Mouse (Mus musculus) kidney, embryonic 16.5 days (tissue): ENCODE measurements around the gene 2010109A12Rik. TPM values are rescaled to one million over a fixed set of nuclear protein-coding genes. Genes with fewer than 3 reads are reported as not detected.
A peak's percentile ranks its signal among the peaks of the same experiment; 100 is the strongest.

ENCODE experiments used
- ATAC-seq: fragments of 200-750 bp; cut with Nextera tagmentation; 2 replicates; pipeline ENCODE4 v1.8.0; 2017; ENCODE audit warnings: moderate TSS enrichment; ENCODE audit not compliant: low FRiP score, low TSS enrichment
- H3K27ac ChIP-seq: fragments of 300-500 bp; sonication (generic); 2 replicates; pipeline ENCODE4 v1.5.1; 2014; ENCODE audit warnings: low read length
- H3K27me3 ChIP-seq: fragments of 300-500 bp; sonication (generic); 2 replicates; pipeline ENCODE4 v1.6.1; 2014; ENCODE audit warnings: low read length, control low read depth, mixed read lengths; ENCODE audit not compliant: insufficient read depth
- H3K36me3 ChIP-seq: fragments of 300-500 bp; sonication (generic); 2 replicates; pipeline ENCODE4 v1.6.1; 2014; ENCODE audit warnings: low read length, control low read depth, mixed read lengths; ENCODE audit not compliant: insufficient read depth
- H3K4me1 ChIP-seq: fragments of 300-500 bp; sonication (generic); 2 replicates; pipeline ENCODE4 v1.6.1; 2014; ENCODE audit warnings: low read length, control low read depth, mixed read lengths; ENCODE audit not compliant: insufficient read depth
- H3K4me2 ChIP-seq: fragments of 300-500 bp; sonication (generic); replicated peaks from 2 replicates; pipeline ENCODE4 v1.6.1; 2014; ENCODE audit warnings: low read depth, low read length
- H3K4me3 ChIP-seq: fragments of 300-500 bp; sonication (generic); 2 replicates; pipeline ENCODE4 v1.5.1; 2014; ENCODE audit warnings: mild to moderate bottlenecking, low read length
- H3K9ac ChIP-seq: fragments of 300-500 bp; sonication (generic); replicated peaks from 2 replicates; pipeline ENCODE4 v1.6.1; 2014; ENCODE audit warnings: low read length
- H3K9me3 ChIP-seq: fragments of 300-500 bp; sonication (generic); 2 replicates; pipeline ENCODE4 v1.6.1; 2016; ENCODE audit warnings: low read length, control low read depth
- WGBS: fragments of 180-500 bp; shearing (Covaris S2); extraction: QIAGEN DNeasy Blood & Tissue Kit; methylation state at CpG from one replicate; pipeline ENCODE4 v1.1.7; 2014; 5-methylcytosine and 5-hydroxymethylcytosine counted together
- polyA plus RNA-seq: library from polyadenylated mRNA; unstranded; fragments of >200 nt; fragmentation: Nextera tagmentation; extraction: Ambion mirVana; gene quantifications from 2 replicates; pipeline ENCODE4 v1.2.1, GENCODE M21; 2015

Gene 2010109A12Rik
- polyA plus RNA-seq, 1 experiment from 2014 or later, result 0.95 TPM

DNA sequence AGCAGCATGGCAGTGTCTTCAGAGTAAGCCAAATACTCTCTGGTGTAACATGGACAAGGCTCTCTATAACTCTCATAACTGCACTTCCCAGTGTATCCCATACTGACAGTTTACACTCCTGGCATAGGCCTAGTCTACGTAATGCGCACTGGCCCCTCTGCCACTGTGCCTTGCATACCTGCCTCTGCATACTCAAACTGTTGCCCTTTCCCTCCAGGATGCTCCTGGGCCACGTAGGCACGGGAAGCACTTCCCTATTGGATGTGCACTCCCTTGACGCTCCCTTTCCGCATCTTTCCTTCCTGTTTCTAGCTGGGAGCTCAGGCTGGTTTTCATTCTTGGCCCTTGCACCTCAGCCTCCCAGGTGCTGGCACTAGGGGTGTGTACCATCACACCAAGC, 21.8 kb upstream of the 2010109A12Rik start:
- 92% methylated on average over 6 of the region's 6 CpGs for WGBS
- peaks cover 45% of the 10 kb centered on the region for H3K36me3 ChIP-seq

DNA sequence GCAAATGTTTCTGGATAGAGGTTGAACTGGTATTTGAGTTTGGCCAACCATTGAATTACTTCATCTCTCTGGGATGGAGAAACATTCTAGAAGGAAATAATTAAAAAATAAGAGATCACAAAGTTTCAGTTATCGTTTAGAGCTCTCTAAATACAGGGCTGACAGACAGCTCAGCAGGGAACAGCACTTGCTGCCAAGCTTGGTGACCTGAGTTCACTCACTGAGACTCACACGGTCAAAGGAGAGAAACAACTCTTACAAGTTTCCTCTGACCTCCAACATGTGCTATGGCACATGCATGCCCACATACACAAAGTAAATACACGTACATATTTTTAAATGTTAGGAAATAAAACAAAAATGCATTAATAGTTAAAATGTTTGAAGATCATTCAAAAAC, 16.7 kb upstream of the 2010109A12Rik start:
- no peak overlapping the region for H3K4me2 ChIP-seq
- H3K9me3 ChIP-seq, result no peaks in the 10 kb centered on the region
- no peak overlapping the region for H3K4me3 ChIP-seq
- H3K4me1 ChIP-seq, result no peaks in the 10 kb centered on the region
- no peak for ATAC-seq
- no peak overlapping the region for H3K9ac ChIP-seq
- WGBS, result 74% methylated on average over 3 of the region's 3 CpGs
- H3K27me3 ChIP-seq, result no peaks in the 10 kb centered on the region
- H3K36me3 ChIP-seq, result peaks cover 35% of the 10 kb centered on the region
- H3K27ac ChIP-seq, result no peak overlapping the region

More for the DNA sequence above, 21.8 kb upstream of the 2010109A12Rik start:
- Histone ChIP-seq H3K4me3 (no peak overlapping the region), H3K4me1 (no peaks in the 10 kb centered on the region), H3K4me2 (no peak overlapping the region), H3K27me3 (no peaks in the 10 kb centered on the region), H3K9ac (no peak overlapping the region), H3K27ac (no peak overlapping the region), H3K9me3 (no peaks in the 10 kb centered on the region)
- ATAC-seq, result no peak

DNA sequence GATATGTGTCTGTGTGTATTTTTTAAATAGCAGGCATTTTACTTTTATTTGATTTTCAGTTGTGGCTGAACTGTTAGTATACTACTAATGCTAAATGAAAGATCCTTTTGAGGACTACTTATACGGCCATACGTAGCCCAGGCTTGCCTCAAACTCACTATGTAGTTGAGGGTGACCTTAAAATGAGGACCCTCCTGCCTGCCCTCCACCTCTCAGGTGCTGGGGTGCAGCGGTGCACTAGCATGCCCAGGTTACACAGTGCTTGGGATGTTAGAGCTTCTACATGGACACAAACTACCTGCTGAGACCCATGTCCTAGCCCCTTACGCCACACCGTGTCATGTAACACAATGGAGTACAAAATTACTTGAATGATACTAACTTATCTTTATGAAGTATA, 15.9 kb upstream of the 2010109A12Rik start:
- no peak for ATAC-seq
- WGBS, result 93% methylated on average over 5 of the region's 5 CpGs
- Histone ChIP-seq H3K27me3 (no peaks in the 10 kb centered on the region), H3K9ac (no peak overlapping the region), H3K4me1 (no peaks in the 10 kb centered on the region), H3K4me2 (no peak overlapping the region), H3K9me3 (no peaks in the 10 kb centered on the region), H3K36me3 (peaks cover 30% of the 10 kb centered on the region), H3K27ac (no peak overlapping the region), H3K4me3 (no peak overlapping the region)

DNA sequence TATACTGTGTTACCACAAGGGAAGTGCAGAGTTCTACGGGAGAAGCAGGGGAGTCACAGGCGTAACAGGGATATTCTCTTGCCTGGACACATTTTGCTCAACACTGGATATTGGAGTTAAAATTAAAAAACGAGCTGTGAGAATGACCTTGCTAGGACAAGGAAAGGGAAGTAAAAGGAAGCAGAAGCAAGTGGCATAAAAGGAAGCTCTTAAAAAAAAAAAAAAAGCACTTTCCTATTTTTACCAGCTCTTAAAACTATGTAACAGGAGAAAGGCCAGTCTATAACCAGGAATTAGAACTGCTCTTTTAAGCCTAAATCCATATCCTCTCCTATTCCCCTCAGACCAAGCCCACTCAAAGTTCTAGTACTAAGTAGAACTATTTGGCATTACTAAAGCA, 8.1 kb upstream of the 2010109A12Rik start:
- no peak overlapping the region for H3K9ac ChIP-seq
- no peak overlapping the region for H3K4me3 ChIP-seq
- H3K36me3 ChIP-seq, result peaks cover 18% of the 10 kb centered on the region
- no peak overlapping the region for H3K4me2 ChIP-seq
- H3K4me1 ChIP-seq, result 0 out of 2 replicates have a peak, but pooled peaks cover 5% of the 10 kb centered on the region
- WGBS, result 85% methylated on average over 3 of the region's 3 CpGs
- no peaks in the 10 kb centered on the region for H3K27me3 ChIP-seq
- H3K27ac ChIP-seq, result no peak overlapping the region
- H3K9me3 ChIP-seq, result no peaks in the 10 kb centered on the region
- ATAC-seq, result no peak

DNA sequence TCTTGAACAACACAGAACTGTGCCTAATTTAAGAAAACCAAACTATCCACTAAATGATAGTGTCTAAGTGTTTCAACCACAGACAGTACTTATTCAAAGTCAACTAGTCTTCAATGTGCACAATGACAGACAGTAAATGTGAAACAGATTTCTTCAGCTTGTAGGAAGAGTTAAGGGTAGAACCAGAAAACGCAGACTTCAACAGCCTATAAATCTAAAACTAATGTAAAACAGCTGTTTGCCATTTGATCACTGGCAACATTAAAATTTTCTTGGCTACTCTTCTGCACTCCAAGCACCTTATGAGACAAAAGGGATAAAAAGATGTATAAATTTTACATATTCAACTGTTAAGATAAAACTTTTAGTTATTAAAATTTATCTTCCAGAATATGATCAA, 5.1 kb upstream of the 2010109A12Rik start:
- 48% methylated on average over 1 of the region's 1 CpGs for WGBS
- Histone ChIP-seq H3K4me2 (no peak overlapping the region), H3K27ac (no peak overlapping the region), H3K4me1 (peaks cover 11% of the 10 kb centered on the region), H3K27me3 (no peaks in the 10 kb centered on the region), H3K9me3 (no peaks in the 10 kb centered on the region), H3K9ac (no peak overlapping the region), H3K36me3 (peaks cover 18% of the 10 kb centered on the region), H3K4me3 (no peak overlapping the region)
- ATAC-seq, result no peak

DNA sequence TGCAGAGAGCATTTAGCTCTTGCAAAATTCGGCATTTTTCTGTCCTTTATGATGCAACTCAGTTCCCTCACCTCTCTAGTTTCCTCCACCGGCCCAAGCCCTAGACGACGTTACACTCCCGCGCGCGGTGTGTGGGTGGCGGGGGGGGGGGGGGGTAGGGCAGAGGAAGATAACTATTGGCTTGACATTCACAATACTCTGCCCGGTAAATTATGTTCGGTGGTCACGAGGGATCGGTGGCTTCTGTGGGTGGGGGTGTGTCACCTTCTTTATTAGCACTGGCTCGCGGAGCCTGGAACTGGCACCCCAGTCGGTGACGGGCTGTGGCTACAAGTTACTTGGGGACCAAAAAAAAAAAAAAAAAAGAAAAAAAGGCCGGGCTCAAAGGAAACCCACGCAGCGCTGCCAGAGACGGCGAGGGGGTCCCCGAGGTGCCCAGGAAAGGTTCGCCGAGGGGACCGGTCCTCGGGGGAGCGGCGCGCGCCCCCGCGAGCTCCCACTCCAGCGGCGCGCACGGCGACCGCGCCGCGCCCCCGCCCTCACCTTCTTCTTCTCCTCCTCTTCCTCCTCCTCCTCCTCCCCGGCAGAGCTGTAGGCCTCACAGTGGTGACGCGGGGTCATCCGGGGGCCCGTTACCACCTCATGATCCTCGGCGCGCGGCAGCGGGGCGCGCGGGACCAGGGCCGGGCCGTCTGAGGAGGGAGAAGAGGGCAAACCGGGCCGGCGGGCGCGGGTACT, 778 bp upstream of the 2010109A12Rik start:
- Histone ChIP-seq H3K36me3 (peaks cover 3% of the 10 kb centered on the region), H3K9ac (peak overlapping the region; percentile 95), H3K4me2 (peak overlapping the region; percentile 66), H3K4me1 (peaks cover 13% of the 10 kb centered on the region), H3K27me3 (no peaks in the 10 kb centered on the region), H3K9me3 (no peaks in the 10 kb centered on the region), H3K4me3 (peak overlapping the region; percentile 91), H3K27ac (peak overlapping the region; percentile 95)
- 1% methylated on average over 40 of the region's 63 CpGs for WGBS
- peak; percentile 69 for ATAC-seq

DNA sequence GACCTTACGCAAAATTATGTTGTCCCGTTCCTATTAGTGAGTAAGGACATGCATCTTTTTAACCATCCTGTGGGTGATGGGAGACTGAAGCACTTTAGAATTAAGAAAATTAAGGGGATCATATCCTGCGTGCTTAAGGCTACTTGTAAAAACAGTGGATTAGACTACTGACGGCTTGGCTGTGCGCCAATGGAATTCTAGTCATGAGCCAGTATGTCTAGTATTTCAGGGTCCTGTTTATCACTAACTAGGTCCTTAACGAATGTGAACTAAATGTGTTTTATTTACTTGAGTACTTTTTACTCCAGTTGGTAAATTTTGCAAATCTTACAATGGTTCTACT, 659 bp downstream of the 2010109A12Rik start:
- 2% methylated on average over 6 of the region's 6 CpGs for WGBS
- Histone ChIP-seq H3K9me3 (no peaks in the 10 kb centered on the region), H3K36me3 (no peaks in the 10 kb centered on the region), H3K9ac (peak overlapping the region; percentile 95), H3K4me3 (peak overlapping the region; percentile 91), H3K4me1 (peaks cover 13% of the 10 kb centered on the region), H3K27me3 (no peaks in the 10 kb centered on the region), H3K27ac (peak overlapping the region; percentile 95), H3K4me2 (peak overlapping the region; percentile 54)
- peak; percentile 60 for ATAC-seq

DNA sequence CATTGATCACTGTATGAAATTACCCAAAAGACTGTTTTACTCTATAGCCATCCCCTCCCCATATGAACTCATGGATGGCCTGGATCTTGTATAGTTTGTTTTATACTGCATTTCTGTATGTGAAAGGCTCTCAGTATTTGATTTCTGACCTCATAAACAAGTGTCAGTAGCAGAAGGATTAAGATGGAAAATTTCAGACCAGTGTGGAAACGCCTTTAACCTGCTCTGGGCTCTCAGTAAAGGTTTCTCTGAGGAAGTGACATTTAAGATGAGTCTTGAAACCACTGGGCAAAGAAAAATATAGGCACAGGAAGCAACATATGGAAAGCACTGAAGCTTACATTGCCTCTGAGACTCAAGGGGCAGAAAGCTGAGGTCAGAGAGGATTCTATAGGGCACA, 1.2 kb downstream of the 2010109A12Rik start:
- Histone ChIP-seq H3K27me3 (no peaks in the 10 kb centered on the region), H3K4me3 (peak overlapping the region; percentile 91; the same call in 1 of the 2 replicates), H3K27ac (peak overlapping the region; percentile 95), H3K9me3 (no peaks in the 10 kb centered on the region), H3K36me3 (no peaks in the 10 kb centered on the region), H3K9ac (peak overlapping the region; percentile 49; the same call in 1 of the 2 replicates), H3K4me1 (peaks cover 13% of the 10 kb centered on the region), H3K4me2 (peak overlapping the region; percentile 54)
- WGBS, result 35% methylated on average over 1 of the region's 1 CpGs
- ATAC-seq, result no peak

DNA sequence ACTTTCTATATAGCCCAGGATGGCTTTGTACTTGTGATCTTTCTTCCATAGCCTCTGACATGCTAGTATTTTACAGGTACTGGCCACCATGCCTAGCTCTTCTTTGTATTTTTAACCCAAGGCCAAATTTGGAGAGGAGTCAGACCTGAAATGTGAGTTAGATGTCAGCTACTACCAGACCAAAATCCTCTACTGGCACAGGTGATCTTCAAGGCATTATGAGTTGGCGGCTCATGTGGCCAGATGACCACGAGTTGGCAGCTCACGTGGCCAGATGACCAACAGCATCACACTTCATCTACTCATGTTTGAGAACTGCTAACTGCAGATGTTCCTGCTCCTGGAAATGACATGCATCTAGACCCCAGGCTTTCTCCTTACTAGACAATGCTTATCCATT, 12.1 kb downstream of the 2010109A12Rik start:
- WGBS, result 88% methylated on average over 3 of the region's 3 CpGs
- Histone ChIP-seq H3K9ac (no peak overlapping the region), H3K4me1 (no peaks in the 10 kb centered on the region), H3K27me3 (no peaks in the 10 kb centered on the region), H3K4me3 (no peak overlapping the region), H3K9me3 (no peaks in the 10 kb centered on the region), H3K36me3 (no peaks in the 10 kb centered on the region), H3K4me2 (no peak overlapping the region), H3K27ac (no peak overlapping the region)
- ATAC-seq, result no peak

DNA sequence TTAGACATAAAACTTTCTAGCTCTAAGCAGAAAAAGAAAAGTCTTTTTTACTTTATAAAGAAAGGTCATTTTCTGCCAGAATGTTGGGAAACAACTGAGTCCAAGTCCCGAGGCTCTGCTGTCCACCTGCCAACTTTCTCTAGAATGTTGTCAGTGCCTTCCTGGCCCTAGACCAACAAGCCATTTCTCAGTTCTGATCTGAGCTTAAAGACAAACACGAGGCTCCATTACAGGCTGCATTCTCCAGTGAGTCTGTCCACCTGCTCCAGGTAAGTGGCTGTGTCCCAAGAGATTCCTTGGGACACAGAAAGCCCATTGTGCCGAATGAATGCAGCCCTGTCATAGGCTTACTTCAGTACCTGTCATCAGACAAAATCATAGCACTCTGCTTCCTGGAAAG, 15.3 kb downstream of the 2010109A12Rik start:
- no peaks in the 10 kb centered on the region for H3K9me3 ChIP-seq
- no peak overlapping the region for H3K9ac ChIP-seq
- H3K27me3 ChIP-seq, result no peaks in the 10 kb centered on the region
- no peak overlapping the region for H3K4me2 ChIP-seq
- WGBS, result 53% methylated on average over 3 of the region's 3 CpGs
- no peak overlapping the region for H3K4me3 ChIP-seq
- no peak for ATAC-seq
- no peaks in the 10 kb centered on the region for H3K36me3 ChIP-seq
- H3K27ac ChIP-seq, result 0 out of 2 replicates have a peak overlapping the region, but pooled peaks have one; percentile 7
- no peaks in the 10 kb centered on the region for H3K4me1 ChIP-seq
